Mouse (Mus musculus) megakaryocyte, embryonic 14.5 days (primary cell): ENCODE measurements around the gene Cldn19.

Experiments
- FLI1 ChIP-seq: IDR thresholded peaks from 2 replicates; pipeline ENCODE4 v1.6.1; 2012; ENCODE audit warnings: low read length, inconsistent platforms, mixed read lengths
- GATA1 ChIP-seq: IDR thresholded peaks from 3 replicates; pipeline ENCODE4 v1.6.1; 2012; ENCODE audit warnings: mixed read lengths, low read length, inconsistent platforms, borderline replicate concordance

DNA sequence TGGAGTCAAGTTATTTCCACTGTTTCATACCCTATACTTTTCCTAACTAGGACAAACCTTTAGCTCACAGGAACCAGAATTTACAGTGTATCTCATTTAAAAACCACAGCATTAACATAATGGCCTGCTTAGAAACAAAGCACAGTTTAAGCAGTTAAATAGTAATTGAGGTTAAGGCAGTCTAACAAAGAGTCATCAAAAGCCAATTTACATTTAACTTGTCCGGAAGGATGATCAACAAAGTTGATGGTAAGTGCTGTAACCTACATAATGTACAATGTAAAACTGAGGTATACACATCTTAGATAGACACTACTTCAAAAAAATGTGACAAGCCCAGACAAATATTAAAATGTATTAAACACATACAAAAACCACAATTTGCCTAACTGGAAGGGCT lies 36.7 kb downstream of the Cldn19 start:
- no peak for TF ChIP-seq GATA1
- TF ChIP-seq FLI1: no peak
